Mouse (Mus musculus): ENCODE measurements around the gene Atmin. TPM values are rescaled to one million over a fixed set of nuclear protein-coding genes. Genes with fewer than 3 reads are reported as not detected.

Gene Atmin
- polyA plus RNA-seq, 2 experiments from 2014 or later: 6.4 TPM

DNA sequence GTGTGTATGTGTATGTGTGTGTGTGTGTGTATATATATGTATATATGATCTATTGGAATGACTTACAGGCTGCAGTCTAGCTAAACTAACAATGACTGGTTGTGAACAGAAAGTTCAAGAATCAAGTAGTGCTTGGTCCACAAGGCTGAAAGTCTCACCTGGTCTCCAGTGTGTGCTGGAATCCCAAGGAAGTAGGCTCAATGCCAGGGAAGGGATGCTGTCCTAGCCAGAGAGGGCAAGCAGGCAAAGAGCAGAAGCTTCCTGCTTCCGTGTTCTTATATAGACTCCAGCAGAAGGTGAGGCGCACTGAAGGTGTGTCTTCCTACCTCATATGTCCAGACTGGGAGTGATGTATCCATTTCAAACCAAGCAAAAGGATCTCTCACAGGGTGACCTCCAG is 8.6 kb downstream of the Atmin start:
- no peak for ATAC-seq

DNA sequence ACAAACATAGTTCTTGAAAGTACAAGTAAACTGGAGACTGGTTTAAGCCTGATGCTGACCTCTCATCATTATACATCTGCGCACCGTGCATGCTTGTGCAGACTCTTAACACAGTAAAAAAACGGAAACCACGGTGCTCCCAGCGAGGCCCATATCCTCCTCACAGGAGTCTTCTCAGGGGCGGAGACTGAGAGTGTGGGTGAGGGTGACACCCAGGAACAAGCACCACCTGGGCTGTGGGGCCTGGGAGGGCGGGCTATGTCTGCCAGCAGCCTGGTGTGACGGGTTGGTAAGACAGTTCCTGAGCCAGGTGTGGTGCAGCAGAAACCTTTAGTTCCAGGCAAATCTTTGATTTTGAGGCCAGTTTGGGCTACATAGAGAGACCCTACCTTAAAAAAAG is 9.2 kb downstream of the Atmin start:
- ATAC-seq: peak; percentile 97

DNA sequence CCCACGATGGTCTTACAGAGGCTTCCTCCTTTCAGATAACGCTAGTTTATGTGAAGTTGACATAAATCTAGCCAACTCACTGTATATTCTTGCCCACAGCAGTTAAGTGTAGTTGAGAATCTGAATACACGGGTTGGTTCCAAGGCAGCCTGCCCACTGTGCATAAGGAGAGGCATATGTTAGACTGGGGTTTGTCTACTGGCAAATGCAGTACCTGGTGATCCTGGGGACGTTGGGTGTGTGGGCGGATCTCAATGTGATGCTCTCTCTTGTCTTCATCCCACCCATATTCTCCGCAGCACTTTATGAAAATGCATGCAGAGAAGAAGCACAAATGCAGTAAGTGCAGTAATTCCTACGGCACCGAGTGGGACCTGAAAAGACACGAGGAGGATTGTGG is 11.2 kb downstream of the Atmin start:
- no peak for ATAC-seq

DNA sequence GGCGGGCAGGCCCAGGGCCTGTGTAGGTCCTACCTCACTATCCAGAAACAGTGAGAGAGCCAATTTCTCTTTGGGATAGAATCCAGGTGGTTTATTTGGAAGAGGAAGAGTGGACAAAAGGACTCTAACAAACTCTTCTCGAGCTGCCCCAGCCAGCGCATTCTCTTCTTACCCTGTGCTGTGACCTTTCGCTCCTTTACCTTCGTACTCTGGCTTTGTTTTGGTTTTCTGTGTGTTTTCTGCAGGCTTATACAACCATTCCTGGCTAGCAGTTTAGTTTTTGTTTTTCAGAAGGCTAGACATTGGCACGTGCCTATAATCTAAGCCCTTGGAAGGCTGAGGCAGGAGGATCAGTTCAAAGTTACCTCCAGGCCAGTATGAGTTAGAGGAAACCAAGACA is 26.3 kb downstream of the Atmin start:
- no peak for ATAC-seq

DNA sequence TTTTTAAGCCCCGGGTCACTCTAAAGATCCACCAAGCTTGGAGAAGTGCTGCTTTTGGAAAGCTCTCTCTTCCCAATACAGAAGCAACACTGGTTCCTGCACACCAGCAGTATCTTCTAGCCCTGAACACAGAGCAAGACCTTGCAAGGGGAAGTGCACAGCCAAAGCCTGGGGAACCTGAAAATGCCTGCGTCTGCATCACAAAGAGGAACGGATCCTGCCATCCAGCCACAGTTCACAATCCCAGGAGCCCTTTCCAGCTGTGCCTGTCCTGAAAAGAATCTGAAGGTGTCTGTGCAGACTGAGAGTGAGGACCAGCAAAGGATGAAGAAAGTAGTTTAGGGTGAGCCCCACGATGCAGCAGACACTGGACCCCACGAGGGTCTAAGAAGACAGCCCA is 31.9 kb downstream of the Atmin start:
- no peak for ATAC-seq

DNA sequence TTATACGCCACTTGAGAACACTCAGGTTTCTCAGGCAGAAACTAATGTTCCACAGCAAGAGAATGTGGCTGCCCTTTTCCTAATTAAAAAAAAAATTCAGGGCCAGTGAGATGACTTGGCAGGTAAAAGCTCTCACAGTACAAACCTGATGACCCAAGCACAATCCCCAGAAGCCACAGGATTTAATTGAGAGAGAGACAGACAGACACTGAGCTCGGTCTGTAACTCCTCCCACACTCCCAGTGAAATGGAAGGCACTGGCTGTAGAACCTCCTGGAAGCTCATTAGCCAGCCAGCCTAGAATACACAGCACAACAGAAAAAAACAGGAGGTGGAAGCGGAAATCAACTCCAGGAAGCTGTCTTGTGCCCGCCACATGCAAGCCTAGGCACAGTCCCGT is 32.4 kb downstream of the Atmin start:
- ATAC-seq: no peak

DNA sequence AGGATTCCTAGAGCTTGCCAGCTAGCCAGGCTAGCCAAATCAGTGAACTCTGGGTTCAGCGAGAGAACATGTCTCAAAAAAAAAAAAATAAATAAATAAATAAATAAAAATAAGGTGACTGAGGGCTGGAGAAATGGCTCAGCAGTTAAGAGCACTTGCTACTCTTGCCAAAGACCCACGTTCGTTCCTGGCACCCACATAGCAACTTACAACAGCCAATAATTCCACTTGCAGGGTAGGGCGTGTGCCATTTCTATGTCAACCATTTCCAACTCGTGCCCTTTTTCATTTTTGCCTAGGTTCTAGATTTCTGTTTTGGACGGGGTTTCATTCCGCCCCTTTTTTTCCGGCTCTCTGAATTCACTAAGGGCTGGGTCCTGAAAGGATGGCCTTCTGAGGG is 34.9 kb downstream of the Atmin start:
- ATAC-seq: no peak

DNA sequence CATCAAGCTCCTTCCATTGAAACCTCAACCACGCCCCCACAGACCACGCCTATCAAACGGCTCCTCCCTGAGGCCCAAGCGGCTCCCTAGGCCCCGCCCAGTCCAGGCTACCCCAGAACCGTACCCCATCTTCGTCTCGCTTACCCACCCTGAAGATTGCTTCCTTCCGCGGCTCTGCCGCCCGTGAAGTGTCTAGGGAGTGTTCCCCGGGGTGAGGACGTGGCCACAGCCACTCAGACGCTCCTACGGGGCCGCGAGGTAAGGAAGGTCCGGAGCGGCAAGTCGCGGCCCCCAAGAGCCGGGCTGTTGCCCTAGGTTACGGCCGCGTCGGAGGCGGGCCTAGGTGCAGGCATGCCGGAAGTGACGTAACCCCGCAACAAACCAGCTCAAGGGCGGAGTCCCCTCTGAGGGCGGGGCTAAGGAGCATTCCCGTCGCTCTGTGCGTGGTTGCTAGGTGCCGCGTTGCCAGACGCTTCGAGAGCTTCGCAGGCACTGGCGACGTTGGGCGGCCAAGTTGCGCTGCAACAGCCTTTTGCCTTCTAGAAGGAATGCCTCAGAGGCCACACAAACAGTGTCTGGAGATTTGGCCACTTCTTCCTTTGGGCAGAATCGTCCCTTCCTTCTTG is 35.6 kb downstream of the Atmin start, which contains the start of gene 1700030J22Rik:
TSS of gene 1700030J22Rik (minus strand) at position 329 of the 626 bp plus-strand sequence.
- peak; percentile 93 for ATAC-seq

DNA sequence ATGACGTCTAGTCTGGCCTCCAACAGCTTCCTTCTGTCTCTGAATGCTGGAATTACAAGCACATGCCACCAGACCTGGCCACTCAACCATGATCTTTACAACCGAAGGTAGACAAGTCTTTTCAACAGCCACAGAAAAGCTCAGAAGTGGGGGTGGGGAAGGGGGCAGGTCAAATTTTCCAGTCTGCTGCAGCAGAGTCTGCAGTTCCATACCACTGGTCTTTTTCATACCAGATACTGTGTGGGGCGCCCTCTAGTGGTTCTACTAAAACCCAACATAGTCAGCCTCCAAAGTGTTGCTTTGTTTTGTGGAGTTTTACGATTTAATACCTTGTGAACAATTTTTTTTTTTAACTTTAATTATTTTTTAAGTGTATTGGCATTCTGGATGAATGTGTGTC is 36.9 kb downstream of the Atmin start:
- ATAC-seq: peak; percentile 23

DNA sequence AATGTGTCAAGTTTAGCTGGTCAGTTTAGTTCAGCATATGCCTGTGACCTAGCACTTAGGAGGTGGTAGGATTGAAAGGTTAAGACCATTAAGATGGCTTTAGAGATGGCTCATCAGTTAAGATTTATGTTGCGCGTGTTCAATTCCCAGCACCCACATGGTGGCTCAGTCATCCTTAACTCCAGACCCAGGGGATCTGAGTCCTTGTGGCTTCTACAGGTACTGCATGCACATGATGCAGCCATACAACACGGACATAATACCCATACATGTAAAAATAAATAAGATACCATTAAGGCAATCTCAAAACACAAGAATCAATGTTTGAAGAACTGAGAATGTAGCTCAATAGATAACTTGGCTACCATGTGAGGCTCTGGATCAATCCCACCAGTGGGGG is 46.6 kb downstream of the Atmin start:
- ATAC-seq: no peak

DNA sequence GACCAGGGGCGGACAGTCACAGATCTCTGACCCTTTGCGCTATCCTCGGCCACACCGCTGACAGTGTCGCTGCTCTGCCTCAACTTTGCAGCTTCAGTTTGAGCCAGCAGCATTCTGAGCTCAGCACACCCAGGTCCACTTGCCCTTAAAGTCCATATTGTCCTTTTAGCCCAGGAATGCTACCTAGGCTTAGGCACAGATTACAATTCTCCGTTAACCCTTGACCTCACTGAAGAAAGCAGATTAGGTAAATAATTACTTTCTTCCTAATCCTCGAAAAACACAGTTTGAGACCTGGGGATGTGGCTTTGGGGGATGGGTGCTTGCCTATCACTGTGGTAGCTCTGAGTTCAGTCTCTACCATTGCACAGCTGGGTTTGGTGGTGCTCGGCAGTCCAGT is 48.0 kb downstream of the Atmin start:
- ATAC-seq: no peak

DNA sequence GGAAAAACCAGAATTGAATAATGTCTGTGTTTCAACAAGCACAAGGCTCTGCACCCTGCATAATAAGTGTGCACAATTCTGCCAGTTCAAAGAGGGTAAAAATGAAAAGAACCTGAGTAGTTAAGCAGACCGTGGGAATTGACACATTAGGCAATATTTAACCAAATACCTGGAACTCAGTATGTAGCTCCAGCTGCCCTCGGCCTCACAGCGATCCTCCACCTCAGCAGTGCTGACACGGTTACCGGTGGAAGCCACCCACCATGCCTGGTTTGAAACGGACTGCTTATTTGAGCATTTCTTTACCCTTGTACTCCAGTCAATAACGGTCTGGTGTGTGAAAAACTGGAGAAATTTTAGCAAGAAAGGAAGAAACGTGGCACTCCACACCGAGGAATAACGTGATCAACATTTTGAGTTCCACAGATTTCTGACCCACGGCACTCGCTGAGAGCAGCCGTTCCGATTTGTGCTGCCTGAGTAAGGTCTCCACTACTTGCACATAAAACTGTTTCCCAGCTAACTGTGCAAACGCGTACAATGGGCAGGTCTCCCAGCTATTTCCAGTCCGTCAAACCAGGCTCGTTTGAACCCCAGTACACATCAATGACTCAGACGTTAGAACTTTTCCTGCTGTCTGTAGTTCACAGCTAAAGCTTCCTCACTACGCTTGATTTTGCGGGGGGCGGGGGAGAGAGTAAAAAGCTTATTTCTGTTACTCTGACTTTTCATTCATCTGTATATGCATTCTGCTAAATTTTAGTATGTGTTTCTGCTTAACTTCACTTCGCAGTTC is 49.2 kb downstream of the Atmin start:
- ATAC-seq: peak; percentile 12

DNA sequence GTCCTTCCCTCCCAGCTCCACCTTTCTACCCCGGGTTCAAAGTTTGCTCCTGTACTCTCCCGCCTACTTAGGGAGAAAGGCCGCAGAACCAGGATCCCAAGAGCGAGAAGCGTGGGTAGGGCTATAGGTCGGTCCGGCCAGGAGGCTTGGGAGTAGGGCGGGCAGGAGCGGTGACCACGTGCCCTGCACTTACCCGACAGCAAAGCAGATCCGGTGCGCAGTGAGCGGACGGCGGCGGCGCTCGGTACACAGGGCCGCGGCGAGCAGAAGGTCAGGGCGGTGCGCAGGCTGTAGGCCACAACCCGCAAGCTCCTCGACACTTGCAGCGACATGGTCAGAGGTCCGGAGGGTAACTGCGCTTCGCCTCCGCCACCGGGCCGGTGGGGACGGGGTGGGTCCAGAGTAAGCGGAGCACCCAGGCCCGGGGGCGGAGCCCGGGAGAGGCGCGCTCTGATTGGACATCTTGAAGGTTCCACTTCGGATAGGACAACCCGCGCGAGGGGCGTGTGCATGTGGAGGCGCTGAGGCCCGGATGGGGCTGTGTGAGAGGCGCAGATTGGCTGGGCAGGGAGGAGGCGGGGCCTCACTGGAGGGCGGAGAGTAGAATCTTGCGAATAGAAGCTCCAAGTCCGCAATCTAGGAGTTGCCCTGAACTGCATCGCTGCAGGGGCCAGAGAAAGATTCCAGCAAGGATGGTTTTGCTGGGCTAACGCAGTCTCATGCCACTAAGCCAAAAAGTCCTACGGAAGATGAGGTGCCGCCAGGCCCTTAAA is 50.1 kb downstream of the Atmin start, which contains the start of gene Gcsh:
TSS of gene Gcsh (minus strand) at position 443 of the 773 bp plus-strand sequence.
- peak; percentile 99 for ATAC-seq

DNA sequence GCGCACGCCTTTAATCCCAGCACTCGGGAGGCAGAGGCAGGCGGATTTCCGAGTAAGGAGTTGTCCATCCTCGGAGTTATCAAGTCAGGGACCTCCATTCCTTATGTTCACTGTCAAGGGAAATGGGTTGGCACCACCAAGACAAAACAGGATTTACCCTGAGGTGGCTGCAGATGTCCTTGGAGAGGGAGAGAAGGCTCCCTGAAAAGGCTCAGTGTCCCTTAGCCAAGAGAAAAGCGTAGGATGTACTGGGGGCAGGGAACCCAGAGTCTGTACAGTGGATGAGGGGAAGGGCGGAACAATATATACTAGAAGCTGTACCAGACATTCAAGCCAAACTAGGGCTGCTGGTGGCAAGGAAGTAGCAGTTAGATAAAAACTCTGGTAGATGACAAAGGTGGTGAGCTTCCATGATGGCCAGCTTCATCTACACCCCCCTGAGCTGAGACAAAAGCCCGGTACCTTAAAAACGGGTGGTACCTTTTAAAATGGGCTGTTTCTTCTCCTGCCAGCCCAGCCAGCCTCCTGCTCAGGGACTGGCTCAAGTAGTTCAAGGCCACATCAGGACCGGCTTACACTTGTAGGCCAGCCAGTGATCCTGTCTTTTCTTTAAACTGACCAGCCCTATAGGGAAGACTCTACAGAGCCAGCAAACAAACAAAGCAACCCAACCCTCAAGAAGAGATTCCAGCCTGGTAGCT is 51.0 kb downstream of the Atmin start:
- ATAC-seq: no peak

Other genes with a start within 250 kb of the Atmin start
- gene Cdyl2, start 210.4 kb upstream of the Atmin start, polyA plus RNA-seq (2017; shearing (Covaris generic)): 10 to 100 TPM; 11.2 to 18.0 TPM
- gene Cmc2, start 21.9 kb upstream of the Atmin start, polyA plus RNA-seq (2017; shearing (Covaris generic)): 10 to 100 TPM; 36.3 to 38.5 TPM
- 1 to 10 TPM; 2.9 to 8.8 TPM for gene Cenpn, start 21.7 kb upstream of the Atmin start, polyA plus RNA-seq (2017; shearing (Covaris generic))
- not detected for gene 1700030J22Rik, start 35.6 kb downstream of the Atmin start, polyA plus RNA-seq (2017; shearing (Covaris generic))
- 10 to 100 TPM; 23.1 to 28.6 TPM for gene Gcsh, start 50.1 kb downstream of the Atmin start, polyA plus RNA-seq (2017; shearing (Covaris generic))
- not detected for gene Pkd1l2, start 139.1 kb downstream of the Atmin start, polyA plus RNA-seq (2017; shearing (Covaris generic))
- not detected for gene Bco1, start 152.5 kb downstream of the Atmin start, polyA plus RNA-seq (2017; shearing (Covaris generic))
- gene Gan, start 214.7 kb downstream of the Atmin start, polyA plus RNA-seq (2017; shearing (Covaris generic)): 1 to 10 TPM; 2.0 to 2.1 TPM